Mouse (Mus musculus) retina, embryonic 14.5 days (tissue): ENCODE measurements around the gene Fignl1.
A peak's percentile ranks its signal among the peaks of the same experiment; 100 is the strongest.

Experiments
- DNase-seq: peaks from one replicate; pipeline ENCODE4 v3.0.0-alpha.2; 2015; ENCODE audit warnings: low spot score

The Fignl1 gene

GRCm38 (mm10) chr11:11766105-11766504 lies 42.7 kb downstream of the Fignl1 start:
- no peak for DNase-seq

DNA sequence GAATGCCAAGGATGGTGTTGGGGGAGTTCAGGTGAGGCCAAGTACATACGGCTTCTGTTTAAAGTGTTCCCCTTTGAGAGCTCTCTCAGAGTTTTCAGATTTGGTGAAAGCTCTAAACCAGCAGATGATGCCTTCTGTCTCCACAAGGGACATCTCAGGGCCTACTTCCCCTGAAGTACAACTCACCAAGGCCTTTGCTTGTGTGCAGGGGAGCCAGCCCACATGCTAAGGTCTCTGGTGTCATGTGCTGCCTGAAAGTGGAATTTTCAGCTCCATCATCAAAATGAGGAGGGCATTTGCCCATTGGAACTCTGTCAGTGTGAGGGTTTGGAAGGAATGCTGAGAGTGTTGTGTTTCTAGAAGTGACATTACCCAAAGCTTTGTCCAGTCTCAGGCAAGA lies 43.3 kb downstream of the Fignl1 start:
- DNase-seq = no peak

DNA sequence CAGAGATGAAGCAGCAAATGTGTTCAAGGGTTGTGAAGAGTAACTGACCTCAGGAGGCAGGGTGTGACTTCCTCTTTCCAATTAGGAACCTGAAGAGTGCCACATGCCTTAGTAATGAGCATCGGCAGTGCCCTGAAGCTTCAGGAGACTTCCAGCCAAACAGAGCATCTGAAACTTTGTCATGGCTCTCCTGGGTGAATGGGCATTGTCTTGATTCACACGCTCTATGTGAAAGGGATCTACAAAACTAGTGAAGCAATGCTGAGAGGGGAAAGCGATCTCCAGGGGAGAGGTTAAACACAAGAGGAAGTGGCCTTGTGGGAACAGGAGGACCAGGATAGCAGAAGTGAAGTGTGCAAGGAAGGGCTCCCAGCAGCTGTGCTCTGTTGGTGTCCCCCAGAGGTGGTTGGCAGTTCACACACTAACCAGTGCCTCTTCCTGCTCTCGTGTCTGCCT lies 45.5 kb downstream of the Fignl1 start:
- no peak for DNase-seq

DNA sequence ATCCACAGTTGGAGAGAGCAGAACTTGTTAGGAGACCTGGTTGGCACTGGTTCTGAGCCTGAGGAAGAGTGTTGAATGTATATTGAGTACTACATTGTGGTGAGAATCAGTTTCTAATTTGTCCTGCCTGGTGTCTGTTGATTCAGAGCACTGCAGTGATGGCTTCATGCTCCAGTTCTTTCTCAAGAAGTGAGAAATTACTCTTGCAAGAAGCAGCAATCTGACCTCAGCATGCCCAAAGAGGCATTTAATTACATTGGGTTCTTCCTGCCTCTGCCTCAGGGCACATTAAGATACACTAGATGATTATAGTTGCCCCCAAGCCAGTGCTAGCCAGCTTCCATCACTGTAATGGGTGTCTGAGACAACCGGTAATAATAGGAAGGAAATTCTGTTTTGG lies 49.9 kb downstream of the Fignl1 start:
- DNase-seq = no peak

GRCm38 (mm10) chr11:11758121-11758520 lies 50.6 kb downstream of the Fignl1 start:
- no peak for DNase-seq

GRCm38 (mm10) chr11:11752859-11753258 lies 55.9 kb downstream of the Fignl1 start:
- DNase-seq = no peak

DNA sequence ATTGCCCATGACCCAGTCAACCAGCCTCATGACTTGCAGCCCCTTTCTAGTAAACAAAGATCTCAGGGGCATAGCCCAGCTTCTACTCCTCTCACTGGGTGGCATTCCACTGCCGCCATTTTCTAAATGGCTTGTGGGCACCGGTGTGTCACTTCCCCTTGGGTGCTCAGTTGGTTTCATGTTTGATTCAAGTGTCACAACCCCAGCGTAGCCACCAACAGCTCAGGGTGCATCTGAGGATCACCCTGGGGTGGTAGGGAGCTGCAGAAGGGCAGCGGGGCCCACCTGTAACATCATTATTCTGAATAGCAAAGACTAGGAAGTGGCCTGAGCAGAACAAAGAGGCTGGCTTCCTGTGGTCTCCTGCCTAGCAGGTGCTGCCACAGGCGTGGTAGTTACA lies 57.7 kb downstream of the Fignl1 start:
- DNase-seq = no peak

- DNase-seq = no peak
These were observed 64.5 kb downstream of the Fignl1 start for GRCm38 (mm10) chr11:11744222-11744621.

DNA sequence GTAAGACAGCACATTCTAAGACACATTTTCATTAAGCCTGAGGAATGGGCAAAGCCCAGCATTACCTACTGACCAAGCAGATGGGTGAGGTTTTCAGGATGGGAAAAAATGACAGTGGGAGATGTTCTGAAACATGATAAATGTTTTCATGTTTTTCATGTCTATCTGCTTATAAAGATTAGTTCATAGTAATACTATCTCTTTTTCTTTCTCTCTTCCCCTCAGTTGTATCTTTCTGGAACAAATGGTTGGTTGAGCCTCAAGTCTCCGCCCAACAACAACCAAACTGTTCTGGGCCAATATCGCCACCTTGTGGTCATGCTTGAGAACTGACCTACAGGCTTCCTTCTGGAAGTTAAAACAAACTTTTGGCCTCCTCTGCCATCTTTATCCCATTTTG lies 66.1 kb downstream of the Fignl1 start:
- peak; percentile 59 for DNase-seq

GRCm38 (mm10) chr11:11741574-11741973 lies 67.2 kb downstream of the Fignl1 start:
- no peak for DNase-seq

GRCm38 (mm10) chr11:11740603-11741002 lies 68.2 kb downstream of the Fignl1 start:
- no peak for DNase-seq

GRCm38 (mm10) chr11:11739054-11739453 lies 69.7 kb downstream of the Fignl1 start:
- DNase-seq = no peak

DNA sequence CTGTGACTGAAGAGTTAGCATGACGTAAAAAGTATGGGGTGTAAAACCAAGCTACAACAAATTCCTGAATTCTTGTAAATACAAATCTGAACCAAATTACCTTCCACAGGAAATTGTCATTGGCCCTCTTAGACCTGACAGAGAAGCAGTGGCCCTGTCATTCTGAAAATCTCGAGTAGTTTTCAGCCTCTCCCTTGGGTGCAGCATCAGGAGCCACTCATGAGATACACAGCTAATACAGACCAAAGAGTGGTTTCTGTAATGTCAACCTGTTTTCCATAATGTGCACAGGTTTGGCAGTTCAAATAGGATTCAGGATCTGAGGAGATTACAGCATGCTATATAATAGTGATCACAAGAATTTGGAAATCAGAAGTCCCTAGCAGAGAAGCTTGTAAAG lies 71.2 kb downstream of the Fignl1 start:
- DNase-seq = no peak
